Mouse (Mus musculus) frontal cortex, postnatal 25 days (tissue): ENCODE measurements at regions not wholly inside any gene's neighbourhood (a gene's known extent, or its start where the extent isn't known, plus 50 kb on each side); places are given as distances from the start of the nearest gene placed in this dataset.

Experiments
- DNase-seq, 2 experiments: peaks; one replicate each; pipeline ENCODE4 v3.0.0; 2022; ENCODE audit warnings: low spot score in 2 of 2

- no peak for DNase-seq
Observed at GRCm38 (mm10) chr10:21831002-21831696, 50.8 kb upstream of the Sgk1 start.
